Mouse (Mus musculus): ENCODE data around the gene Dapk1.

- TF ChIP-seq EP300 (IDR thresholded peaks at IDR 0.05; ENCODE audit: insufficient read depth, low read depth, low read length) (no peak), POLR2A (IDR thresholded peaks at IDR 0.05; ENCODE audit: insufficient read depth, low read length) (no peak)
Observed at GRCm38 (mm10) chr13:60743381-60744077, 141.8 kb downstream of the Dapk1 start.

Measured in ES-Bruce4 (cell line).